Mouse (Mus musculus): ENCODE measurements around the gene Man2b2.
A peak's percentile ranks its signal among the peaks of the same experiment; 100 is the strongest.

Man2b2 gene

GRCm38 (mm10) chr5:36835933-36836332, 5.5 kb upstream of the Man2b2 start:
- DNase-seq (ENCODE audit: low read depth) = peak; percentile 45

GRCm38 (mm10) chr5:36831272-36831671, 819 bp upstream of the Man2b2 start:
- no peak for DNase-seq (ENCODE audit: low read depth)

DNA sequence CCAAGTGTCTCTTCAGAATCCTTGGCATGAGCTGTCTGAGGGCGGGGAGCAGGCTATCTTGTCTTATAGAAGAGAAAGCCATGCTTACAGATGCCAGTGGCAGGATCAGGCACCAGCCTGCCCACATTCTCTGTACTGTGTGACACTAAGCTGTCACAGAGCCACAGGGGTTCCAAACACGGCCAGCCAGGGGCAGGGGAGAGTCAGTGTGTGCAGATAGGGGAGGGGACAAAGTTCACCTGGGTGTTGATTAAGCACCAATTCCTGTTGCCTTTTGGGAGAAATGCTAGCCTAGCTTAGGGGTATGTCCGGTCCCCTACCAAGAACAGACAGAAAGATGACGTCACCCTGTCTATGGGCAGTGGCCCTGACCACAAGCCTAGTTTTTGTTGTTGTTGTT, 1.4 kb downstream of the Man2b2 start:
- no peak for DNase-seq (ENCODE audit: low read depth)

DNA sequence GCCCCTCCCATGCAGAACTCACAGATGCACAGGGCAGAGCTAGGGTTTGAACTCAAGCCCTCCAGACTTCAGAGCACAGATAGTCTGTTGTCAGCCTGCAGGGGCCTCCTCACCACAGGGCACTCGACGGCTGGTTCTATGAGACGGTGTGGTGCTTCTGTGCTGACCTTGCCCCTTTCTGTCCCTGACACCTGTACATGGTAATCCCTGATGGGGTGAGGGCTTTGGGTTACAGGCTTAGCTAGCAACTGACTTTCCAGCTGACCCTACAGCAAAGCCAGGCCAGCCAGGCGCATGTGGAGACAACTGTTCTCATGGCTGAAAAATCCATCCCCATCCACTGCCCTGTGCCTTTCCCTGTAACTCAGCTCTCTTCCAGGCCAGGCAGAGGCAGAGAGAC, 7.5 kb downstream of the Man2b2 start:
- no peak for DNase-seq (ENCODE audit: low read depth)

DNA sequence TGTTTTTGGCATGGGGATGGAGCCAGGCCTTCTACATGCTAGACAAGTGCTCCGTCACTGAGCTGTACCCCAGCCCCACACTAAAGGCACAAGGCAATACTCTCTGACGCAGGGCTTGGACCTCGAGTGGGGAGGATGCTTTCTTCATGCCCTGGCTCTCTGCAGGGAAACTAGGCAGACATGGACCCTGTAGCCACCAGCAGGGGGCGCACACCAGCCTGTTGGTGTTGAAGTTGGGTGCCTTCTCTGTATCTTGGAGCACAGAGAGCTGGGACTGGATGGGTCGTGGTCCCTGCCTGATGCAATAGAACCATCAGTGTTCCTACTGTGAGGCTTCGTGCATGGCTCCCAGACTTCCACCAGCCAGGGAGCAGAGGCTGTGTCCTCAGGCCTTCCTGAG, 10.3 kb downstream of the Man2b2 start:
- peak; percentile 43 for DNase-seq (ENCODE audit: low read depth)

- DNase-seq (ENCODE audit: low read depth) = no peak
Measured at GRCm38 (mm10) chr5:36819742-36820141, 10.7 kb downstream of the Man2b2 start.

GRCm38 (mm10) chr5:36817738-36818137, 12.7 kb downstream of the Man2b2 start:
- DNase-seq (ENCODE audit: low read depth) = no peak

GRCm38 (mm10) chr5:36814554-36814953, 15.9 kb downstream of the Man2b2 start:
- no peak for DNase-seq (ENCODE audit: low read depth)

- DNase-seq (ENCODE audit: low read depth) = peak; percentile 55
Measured at GRCm38 (mm10) chr5:36811413-36811812, 19.0 kb downstream of the Man2b2 start.

DNA sequence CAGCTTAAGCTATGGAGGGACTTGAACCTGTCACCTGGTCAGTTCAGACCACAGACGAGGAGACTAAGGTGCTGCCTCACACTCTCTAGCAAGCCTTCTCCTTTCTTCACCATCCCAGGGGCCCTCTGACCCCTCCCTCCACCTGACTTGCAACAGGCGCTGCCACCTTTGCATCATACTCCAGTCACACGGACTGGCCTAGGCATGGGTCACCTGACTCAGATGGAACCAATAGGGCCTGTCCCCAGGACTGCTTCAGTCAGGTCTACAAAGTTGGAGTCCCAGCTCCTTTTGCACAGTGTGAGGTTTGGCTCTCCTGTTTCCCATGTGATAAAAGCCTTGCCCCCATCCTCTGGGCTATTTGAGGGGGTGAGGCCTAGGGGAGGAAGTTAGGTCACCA, 19.8 kb downstream of the Man2b2 start:
- DNase-seq (ENCODE audit: low read depth) = no peak

DNA sequence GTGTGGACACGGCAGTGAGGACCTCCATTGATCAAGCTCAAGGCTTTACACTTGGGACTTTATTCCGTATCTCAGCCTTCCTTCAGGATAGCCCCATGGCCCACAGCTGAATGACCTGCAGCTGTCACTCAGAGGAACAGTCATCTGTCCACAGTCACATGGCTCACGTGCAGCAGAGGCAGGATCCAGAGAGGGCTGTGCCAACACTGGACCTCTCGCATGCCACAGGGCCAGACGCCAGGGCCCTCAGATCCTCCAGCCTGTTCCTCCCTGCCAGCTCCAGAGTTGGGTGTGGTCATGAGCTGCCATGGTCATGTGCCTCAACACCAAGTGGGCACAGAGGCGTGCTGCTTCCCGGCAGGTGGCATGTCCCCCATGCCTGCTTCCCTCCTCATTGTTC, 21.3 kb downstream of the Man2b2 start:
- DNase-seq (ENCODE audit: low read depth) = no peak

- no peak for DNase-seq (ENCODE audit: low read depth)
Measured at GRCm38 (mm10) chr5:36807106-36807505, 23.3 kb downstream of the Man2b2 start.

- no peak for DNase-seq (ENCODE audit: low read depth)
Measured at GRCm38 (mm10) chr5:36797291-36797690, 33.2 kb downstream of the Man2b2 start.

DNA sequence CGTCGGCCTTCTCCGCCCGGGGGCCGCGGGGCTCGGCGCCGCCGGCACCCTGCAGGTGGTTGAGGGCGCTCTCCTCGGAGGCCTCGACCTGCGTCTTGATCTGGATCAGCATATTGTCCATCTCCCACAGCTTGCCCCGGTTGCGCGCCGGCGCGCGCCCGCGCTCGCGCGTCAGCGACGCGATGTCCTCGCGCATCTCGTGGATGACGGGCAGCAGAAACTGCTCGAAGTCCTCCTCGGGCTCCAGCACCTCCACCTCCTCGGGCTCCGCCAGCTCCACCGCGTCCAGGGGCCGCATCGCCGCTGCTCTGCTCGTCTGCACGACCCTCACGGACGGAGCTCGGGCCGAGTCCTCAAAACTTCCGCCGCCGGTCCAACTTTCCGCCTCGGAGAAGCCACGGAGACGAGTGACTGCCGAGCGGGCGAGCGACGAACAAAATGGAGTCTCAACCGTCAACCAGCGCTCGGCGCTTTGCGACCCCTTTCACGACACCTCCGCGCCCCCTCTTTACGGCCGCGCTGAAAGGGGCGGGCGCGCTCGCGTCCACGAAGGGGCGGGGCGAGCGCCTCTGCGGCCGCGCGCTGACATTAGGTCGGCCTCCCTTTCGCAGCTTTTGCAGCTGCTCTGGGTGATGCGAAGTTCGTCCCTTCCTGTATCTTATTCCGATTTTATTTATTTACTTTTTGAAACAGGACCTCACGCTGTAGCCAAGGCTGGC, 34.0 kb downstream of the Man2b2 start, which contains the start of gene Mrfap1:
Gene Mrfap1 (minus strand): TSS at position 477 of the 719 bp plus-strand sequence.
- peak; percentile 88 for DNase-seq (ENCODE audit: low read depth)

GRCm38 (mm10) chr5:36795647-36796295, 34.7 kb downstream of the Man2b2 start:
- DNase-seq (ENCODE audit: low read depth) = peak; percentile 34

GRCm38 (mm10) chr5:36791861-36792260, 38.6 kb downstream of the Man2b2 start:
- DNase-seq (ENCODE audit: low read depth) = no peak

DNA sequence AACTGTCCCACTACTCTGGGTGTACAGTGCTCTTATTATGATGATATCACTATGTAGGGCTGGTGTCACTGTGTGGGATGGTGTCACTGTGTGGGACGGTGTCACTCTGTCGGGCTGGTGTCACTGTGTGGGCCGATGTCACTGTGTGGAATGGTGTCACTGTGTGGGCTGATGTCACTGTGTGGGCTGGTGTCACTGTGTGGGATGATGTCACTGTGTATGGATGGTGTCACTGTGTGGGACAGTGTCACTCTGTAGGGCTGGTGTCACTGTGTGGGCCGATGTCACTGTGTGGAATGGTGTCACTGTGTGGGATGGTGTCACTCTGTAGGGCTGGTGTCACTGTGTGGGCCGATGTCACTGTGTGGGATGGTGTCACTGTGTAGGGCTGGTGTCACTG, 44.4 kb downstream of the Man2b2 start:
- DNase-seq (ENCODE audit: low read depth) = no peak

- no peak for DNase-seq (ENCODE audit: low read depth)
Measured at GRCm38 (mm10) chr5:36779512-36779911, 50.9 kb downstream of the Man2b2 start.

DNA sequence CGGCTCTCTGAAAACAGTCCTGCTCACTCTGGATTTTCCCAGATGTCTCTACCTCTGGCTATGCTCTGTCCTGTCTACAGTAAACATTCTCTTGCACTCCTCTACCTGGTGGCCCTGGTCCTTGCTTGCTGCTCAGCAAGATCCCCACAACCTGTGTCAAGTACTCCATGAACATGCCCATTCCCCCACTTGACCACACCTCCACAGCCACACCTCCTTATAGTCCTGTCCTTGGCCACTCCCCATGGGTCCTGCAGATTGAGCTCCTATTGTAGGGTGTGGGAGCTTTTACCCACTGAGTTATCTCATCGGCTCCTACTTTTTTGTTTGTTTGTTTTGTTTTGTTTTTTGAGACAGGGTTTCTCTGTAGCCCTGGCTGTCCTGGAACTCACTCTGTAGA, 51.6 kb downstream of the Man2b2 start:
- DNase-seq (ENCODE audit: low read depth) = no peak

GRCm38 (mm10) chr5:36777186-36777585, 53.3 kb downstream of the Man2b2 start:
- DNase-seq (ENCODE audit: low read depth) = no peak

GRCm38 (mm10) chr5:36776021-36776575, 54.4 kb downstream of the Man2b2 start:
- DNase-seq (ENCODE audit: low read depth) = no peak

GRCm38 (mm10) chr5:36775317-36775716, 55.1 kb downstream of the Man2b2 start:
- no peak for DNase-seq (ENCODE audit: low read depth)

- DNase-seq (ENCODE audit: low read depth) = no peak
Measured at GRCm38 (mm10) chr5:36772586-36772985, 57.9 kb downstream of the Man2b2 start.
